Comparison of ENCODE assay signal across 9 mouse cellular contexts in genomic region chr5:120836731-120837585, GRCm38 (mm10). TPM values are rescaled to one million over a fixed set of nuclear protein-coding genes. Genes with fewer than 3 reads are reported as not detected.
DNase-seq lines count a peak whose midpoint lies in the region; ATAC-seq lines count a peak whose summit lies in the region.
"Had no signal": no experiment of that assay in that cellular context is flagged by ENCODE, and none has a peak within 500 bp of the region (broad histone marks: within the 10 kb centered on the region; RNA-seq: fewer than 3 reads in every experiment).

No protein-coding gene starts in this region.

- no peak overlapping the region for H3K27ac ChIP-seq in hindbrain, embryonic 10.5 days
- no peak overlapping the region for H3K27ac ChIP-seq in hindbrain, embryonic 12.5 days

- peaks cover 17% of the 10 kb centered on the region; the same call in 1 of the 2 replicates for H3K27me3 ChIP-seq in hindbrain, embryonic 10.5 days (ENCODE audit: insufficient read depth, poor library complexity, severe bottlenecking)
- peaks cover 23% of the 10 kb centered on the region; the same call in 1 of the 2 replicates for H3K27me3 ChIP-seq in hindbrain, embryonic 12.5 days

- no peak overlapping the region for H3K9ac ChIP-seq in hindbrain, embryonic 12.5 days

- no peaks in the 10 kb centered on the region for H3K9me3 ChIP-seq in hindbrain, embryonic 10.5 days
- no peaks in the 10 kb centered on the region for H3K9me3 ChIP-seq in hindbrain, embryonic 12.5 days (replicated peaks)

- H3K36me3 ChIP-seq in hindbrain, embryonic 10.5 days, result no peaks in the 10 kb centered on the region
- no peaks in the 10 kb centered on the region for H3K36me3 ChIP-seq in hindbrain, embryonic 12.5 days

- ATAC-seq in hindbrain, embryonic 12.5 days (ENCODE audit: low FRiP score), result no peak
- no peak for ATAC-seq in activated CD4-positive, CD25-positive, alpha-beta regulatory T cell, adult 4 months

- H3K4me1 ChIP-seq in hindbrain, embryonic 10.5 days (replicated peaks), result peaks cover 14% of the 10 kb centered on the region
- H3K4me1 ChIP-seq in hindbrain, embryonic 12.5 days, result peaks cover 8% of the 10 kb centered on the region; the same call in 1 of the 2 replicates
- H3K4me1 ChIP-seq: megakaryocyte, embryonic 14.5 days had no signal

- no peak overlapping the region for H3K4me3 ChIP-seq in hindbrain, embryonic 10.5 days
- H3K4me3 ChIP-seq in hindbrain, embryonic 12.5 days, result no peak overlapping the region
- H3K4me3 ChIP-seq: megakaryocyte, embryonic 14.5 days had no signal

- WGBS in hindbrain, embryonic 10.5 days, result 9% methylated on average over 8 of the region's 8 CpGs
- 11% methylated on average over 8 of the region's 8 CpGs for WGBS in hindbrain, embryonic 12.5 days

- H3K4me2 ChIP-seq in hindbrain, embryonic 12.5 days (replicated peaks), result no peak overlapping the region

- peak; percentile 54 for DNase-seq in hindbrain, embryonic 10.5 days (ENCODE audit: low spot score)
- peak; percentile 73 for DNase-seq in CD4-positive helper T cell, adult 2 months (ENCODE audit: low read depth, low spot score)
- peak; percentile 46 for DNase-seq in WW6 (ENCODE audit: low read depth, low spot score)
- DNase-seq in embryo, embryonic 10 days (ENCODE audit: low spot score), result peak; percentile 68
- DNase-seq in kidney, postnatal 36 days, result peak; percentile 37 to 81
- peak; percentile 80 for DNase-seq in naive thymus-derived CD4-positive, alpha-beta T cell, adult 2 months (ENCODE audit: low read depth)

RNA-seq across cellular contexts. Expression of gene Oas1f, which starts 10.2 kb away (rescaled TPM):
- not detected in 2 replicates for polyA plus RNA-seq in hindbrain, embryonic 10.5 days (2016; fragmentation: Nextera tagmentation; extraction: Ambion mirVana)
- not detected in 2 replicates for polyA plus RNA-seq in hindbrain, embryonic 12.5 days (2016; fragmentation: Nextera tagmentation; extraction: Ambion mirVana)
- not detected for polyA plus RNA-seq in activated CD4-positive, CD25-positive, alpha-beta regulatory T cell, adult 4 months (2017; shearing (Covaris generic))

RNA-seq across cellular contexts. Expression of gene Oas1h, which starts 24.3 kb away (rescaled TPM):
- polyA plus RNA-seq in hindbrain, embryonic 10.5 days (2016; fragmentation: Nextera tagmentation; extraction: Ambion mirVana), result 0.09 TPM in 1 of 2 replicates, not detected in the other
- polyA plus RNA-seq in hindbrain, embryonic 12.5 days (2016; fragmentation: Nextera tagmentation; extraction: Ambion mirVana), result not detected in 2 replicates
- polyA plus RNA-seq in activated CD4-positive, CD25-positive, alpha-beta regulatory T cell, adult 4 months (2017; shearing (Covaris generic)), result not detected

RNA-seq across cellular contexts. Expression of gene Oas1c, which starts 24.6 kb away (rescaled TPM):
- 0.25 and 0.41 TPM in 2 replicates for polyA plus RNA-seq in hindbrain, embryonic 10.5 days (2016; fragmentation: Nextera tagmentation; extraction: Ambion mirVana)
- 0.42 and 0.62 TPM in 2 replicates for polyA plus RNA-seq in hindbrain, embryonic 12.5 days (2016; fragmentation: Nextera tagmentation; extraction: Ambion mirVana)
- polyA plus RNA-seq in activated CD4-positive, CD25-positive, alpha-beta regulatory T cell, adult 4 months (2017; shearing (Covaris generic)), result 10 to 100 TPM; 11.2 to 14.4 TPM

RNA-seq across cellular contexts. Expression of gene Oas1e, which starts 41.6 kb away (rescaled TPM):
- polyA plus RNA-seq in hindbrain, embryonic 10.5 days (2016; fragmentation: Nextera tagmentation; extraction: Ambion mirVana), result not detected in 2 replicates
- 0.26 and 0.36 TPM in 2 replicates for polyA plus RNA-seq in hindbrain, embryonic 12.5 days (2016; fragmentation: Nextera tagmentation; extraction: Ambion mirVana)
- polyA plus RNA-seq in activated CD4-positive, CD25-positive, alpha-beta regulatory T cell, adult 4 months (2017; shearing (Covaris generic)), result not detected

RNA-seq across cellular contexts. Expression of gene Oas1g, which starts 50.5 kb away (rescaled TPM):
- 0.12 TPM in 1 of 2 replicates, not detected in the other for polyA plus RNA-seq in hindbrain, embryonic 10.5 days (2016; fragmentation: Nextera tagmentation; extraction: Ambion mirVana)
- not detected in 2 replicates for polyA plus RNA-seq in hindbrain, embryonic 12.5 days (2016; fragmentation: Nextera tagmentation; extraction: Ambion mirVana)
- polyA plus RNA-seq in activated CD4-positive, CD25-positive, alpha-beta regulatory T cell, adult 4 months (2017; shearing (Covaris generic)), result 1 to 10 TPM in 1 of 2 experiments, not detected in 1; 1.0 TPM
